Mouse (Mus musculus): ENCODE measurements around the gene Klc2. TPM values are rescaled to one million over a fixed set of nuclear protein-coding genes. Genes with fewer than 3 reads are reported as not detected.

The Klc2 gene
- total and polyA plus RNA-seq, 3 experiments = 7.3 to 30.3 TPM; not detected in 1

DNA sequence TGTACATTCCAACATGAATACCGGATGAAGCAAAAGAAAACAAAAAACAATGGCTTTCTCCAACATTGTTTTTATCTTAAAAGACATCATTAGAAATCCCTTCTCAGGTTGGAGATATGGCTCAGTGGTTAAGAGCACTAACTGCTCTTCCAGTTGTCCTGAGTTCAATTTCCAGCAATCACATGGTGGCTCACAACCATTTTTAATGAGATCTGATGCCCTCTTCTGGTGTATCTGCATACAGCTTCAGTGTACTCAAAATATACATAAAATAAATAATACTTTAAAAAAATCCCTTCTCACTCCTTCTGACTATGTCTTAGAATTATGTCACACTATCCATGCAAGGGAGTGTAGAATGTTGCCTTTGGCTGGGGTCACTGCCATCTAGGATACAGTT lies 39.1 kb downstream of the Klc2 start:
- Histone ChIP-seq H3K9me3 (replicated peaks; ENCODE audit: insufficient read depth, low read length) (no peaks in the 10 kb centered on the region), H3K36me3 (ENCODE audit: control insufficient read depth in 1 of 2, insufficient read depth in 2 of 2, low read length in 2 of 2) (no peaks in the 10 kb centered on the region), H3K4me3 (ENCODE audit: control insufficient read depth in 1 of 2, insufficient read depth in 1 of 2, low read depth in 2 of 2, low read length in 2 of 2) (no peak overlapping the region), H3K79me2 (ENCODE audit: control insufficient read depth, insufficient read depth, low read length, poor library complexity) (no peaks in the 10 kb centered on the region), H3K27ac (ENCODE audit: control insufficient read depth, low read depth, low read length) (no peak overlapping the region), H3K4me1 (ENCODE audit: control insufficient read depth in 1 of 2, insufficient read depth in 2 of 2, low read length in 2 of 2) (no peaks in the 10 kb centered on the region), H3K9ac (ENCODE audit: control insufficient read depth, low read depth, low read length, poor library complexity, severe bottlenecking) (no peak overlapping the region), H3K27me3 (ENCODE audit: control insufficient read depth in 1 of 2, insufficient read depth in 2 of 2, low read length in 2 of 2) (peaks cover 0 to 6% of the 10 kb centered on the region in 2 experiments; a peak in 2 of 4 replicates)
- DNase-seq (ENCODE audit: low read depth, low spot score) = no peak
- no peak for TF ChIP-seq BHLHE40 (IDR thresholded peaks at IDR 0.05; ENCODE audit: borderline replicate concordance, low read depth, low read length)
- peak; percentile 33 for TF ChIP-seq RAD21 (IDR thresholded peaks at IDR 0.05; ENCODE audit: low read depth, low read length)
- TF ChIP-seq ZMIZ1 (IDR thresholded peaks at IDR 0.05; ENCODE audit: low read depth, low read length) = no peak
- TF ChIP-seq JUND (IDR thresholded peaks at IDR 0.05; ENCODE audit: low read depth, low read length) = no peak
- no peak for TF ChIP-seq RCOR1 (IDR thresholded peaks at IDR 0.05; ENCODE audit: low read depth, low read length)
- TF ChIP-seq MYC (IDR thresholded peaks at IDR 0.05; ENCODE audit: low read depth, low read length) = peak; percentile 29; the same call in 1 of the 2 replicates
- TF ChIP-seq ELF1 (IDR thresholded peaks at IDR 0.05; ENCODE audit: low read depth, low read length) = no peak
- no peak for TF ChIP-seq POLR2AphosphoS5 (IDR thresholded peaks at IDR 0.05; ENCODE audit: borderline replicate concordance, low read depth, low read length)
- TF ChIP-seq EP300 (IDR thresholded peaks at IDR 0.05; ENCODE audit: low read depth in 1 of 2, low read length in 2 of 2) = no peak
- peak; percentile 2 to 49 (median 13); a peak in 2 of 6 replicates for TF ChIP-seq CTCF (IDR thresholded peaks at IDR 0.05 in 2 of 3, conservative IDR thresholded peaks at IDR 0.05 in 1 of 3; ENCODE audit: control insufficient read depth in 1 of 3, insufficient read depth in 1 of 3, low read depth in 2 of 3, low read length in 3 of 3, poor library complexity in 1 of 3, severe bottlenecking in 1 of 3)
- peak; percentile 35 for TF ChIP-seq SMC3 (IDR thresholded peaks at IDR 0.05; ENCODE audit: low read depth, low read length)

DNA sequence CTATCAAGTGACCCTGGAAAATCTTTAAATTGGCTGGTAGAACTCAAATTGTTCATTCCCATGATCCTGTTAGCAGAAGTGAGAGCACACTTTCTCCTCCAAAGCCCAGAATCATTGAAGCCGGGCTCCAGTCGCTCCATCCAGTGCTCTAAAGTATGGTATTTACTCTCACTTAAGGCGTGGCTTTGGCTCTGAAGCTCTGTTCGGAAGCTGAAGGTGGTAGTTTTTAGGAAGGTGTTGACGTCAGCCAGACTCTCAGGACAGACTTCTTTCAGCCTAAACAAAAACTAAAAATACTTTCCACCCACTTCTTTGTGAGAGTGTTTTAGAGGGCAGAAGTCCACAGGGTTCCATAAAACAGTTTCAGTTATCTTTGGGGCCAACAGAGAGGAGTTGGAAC lies 44.8 kb downstream of the Klc2 start:
- Histone ChIP-seq H3K27ac (ENCODE audit: control insufficient read depth, low read depth, low read length) (no peak overlapping the region), H3K9ac (ENCODE audit: control insufficient read depth, low read depth, low read length, poor library complexity, severe bottlenecking) (no peak overlapping the region; the same call in 1 of the 2 replicates), H3K79me2 (ENCODE audit: control insufficient read depth, insufficient read depth, low read length, poor library complexity) (peaks cover 2% of the 10 kb centered on the region; the same call in 1 of the 2 replicates), H3K9me3 (replicated peaks; ENCODE audit: insufficient read depth, low read length) (no peaks in the 10 kb centered on the region), H3K4me1 (ENCODE audit: control insufficient read depth in 1 of 2, insufficient read depth in 2 of 2, low read length in 2 of 2) (peaks cover 5 to 21% of the 10 kb centered on the region in 2 experiments), H3K36me3 (ENCODE audit: control insufficient read depth in 1 of 2, insufficient read depth in 2 of 2, low read length in 2 of 2) (no peaks in the 10 kb centered on the region), H3K27me3 (ENCODE audit: control insufficient read depth in 1 of 2, insufficient read depth in 2 of 2, low read length in 2 of 2) (no peaks in the 10 kb centered on the region), H3K4me3 (ENCODE audit: control insufficient read depth in 1 of 2, insufficient read depth in 1 of 2, low read depth in 2 of 2, low read length in 2 of 2) (peak overlapping the region; percentile 8 to 56; a peak in 3 of 4 replicates)
- TF ChIP-seq POLR2A (IDR thresholded peaks at IDR 0.05; ENCODE audit: control insufficient read depth in 1 of 2, insufficient read depth in 1 of 2, low read depth in 1 of 2, low read length in 2 of 2, poor library complexity in 1 of 2) (no peak), CTCF (IDR thresholded peaks at IDR 0.05 in 2 of 3, conservative IDR thresholded peaks at IDR 0.05 in 1 of 3; ENCODE audit: control insufficient read depth in 1 of 3, insufficient read depth in 1 of 3, low read depth in 2 of 3, low read length in 3 of 3, poor library complexity in 1 of 3, severe bottlenecking in 1 of 3) (no peak), ZMIZ1 (IDR thresholded peaks at IDR 0.05; ENCODE audit: low read depth, low read length) (no peak), ETS1 (IDR thresholded peaks at IDR 0.05; ENCODE audit: low read depth, low read length) (no peak), JUND (IDR thresholded peaks at IDR 0.05; ENCODE audit: low read depth, low read length) (no peak), CHD1 (IDR thresholded peaks at IDR 0.05; ENCODE audit: low read depth, low read length) (no peak), ZC3H11A (IDR thresholded peaks at IDR 0.05; ENCODE audit: low read depth, low read length) (no peak), KAT2A (conservative IDR thresholded peaks at IDR 0.05; ENCODE audit: low read depth, low read length) (no peak), MYB (IDR thresholded peaks at IDR 0.05; ENCODE audit: low read depth, low read length) (no peak), NELFE (IDR thresholded peaks at IDR 0.05; ENCODE audit: low read depth, low read length) (no peak), MXI1 (IDR thresholded peaks at IDR 0.05; ENCODE audit: low read depth, low read length) (no peak), MYC (IDR thresholded peaks at IDR 0.05; ENCODE audit: low read depth, low read length) (no peak), RAD21 (IDR thresholded peaks at IDR 0.05; ENCODE audit: low read depth, low read length) (no peak)
- no peak for DNase-seq (ENCODE audit: low read depth, low spot score)

Measured in MEL (cell line).